Mouse (Mus musculus) heart, postnatal 10 days (tissue): ENCODE results near the gene Gpsm1. TPM values are rescaled to one million over a fixed set of nuclear protein-coding genes. Genes with fewer than 3 reads are reported as not detected.

Source experiments
- DNase-seq, 2 experiments: peaks; one replicate each; pipeline ENCODE4 v3.0.0; 2021
- intact Hi-C: fragments of 180-260 bp; cut with DNase I; formaldehyde crosslinking; loops from one replicate; pipeline ENCODE4 v1.15.1; 2025
- total RNA-seq, 2 experiments: library from RNA; stranded (reverse); gene quantifications; 2 replicates each; pipeline ENCODE4 v1.2.3; 2021

Gene Gpsm1
- total RNA-seq: 100 to 1,000 TPM; 168 to 234 TPM

DNA sequence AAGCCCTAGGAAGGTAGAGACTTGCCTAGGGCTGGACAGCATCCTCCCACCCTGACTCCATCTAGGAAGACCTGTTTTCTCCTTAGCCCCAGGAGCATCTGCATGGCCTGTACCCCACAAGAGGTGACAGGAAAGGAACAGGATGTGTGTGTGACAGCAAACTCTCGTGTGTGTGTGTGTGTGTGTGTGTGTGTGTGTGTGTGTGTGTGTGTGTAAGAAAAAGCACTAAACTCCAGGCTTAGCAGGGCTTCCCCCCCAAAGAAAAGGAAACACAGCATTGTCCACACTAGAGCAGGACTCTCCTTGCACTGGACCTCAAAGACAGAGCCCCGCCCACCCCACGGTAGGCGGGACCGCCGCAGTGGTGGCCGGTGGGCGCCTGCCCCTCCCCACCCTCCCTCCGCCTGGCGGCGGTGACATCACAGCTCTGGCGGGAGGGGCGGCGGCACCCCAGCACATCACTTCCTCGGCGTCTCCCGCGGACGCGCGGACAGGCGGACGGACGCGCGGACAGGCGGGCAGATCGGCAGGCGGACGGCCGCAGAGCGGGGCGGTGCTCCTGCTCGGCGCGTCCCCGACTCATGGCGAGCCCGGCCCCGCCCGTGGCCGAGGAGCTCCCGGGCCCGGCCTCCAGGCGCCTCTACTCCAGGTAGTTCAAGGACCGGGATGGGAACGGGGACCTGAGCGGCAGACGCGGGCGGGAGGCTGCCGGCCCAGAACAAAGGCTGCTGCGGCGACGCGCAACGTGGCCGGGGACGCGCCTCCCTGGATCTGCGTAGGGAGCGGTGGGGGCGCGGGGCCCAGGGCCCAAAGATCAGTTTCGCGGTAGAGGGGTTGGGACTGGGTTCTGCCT is at the start of gene Gpsm1:
Gene Gpsm1, plus strand, starts transcription at position 444 of the 853 bp plus-strand sequence.
- intact Hi-C loops: loop anchor here (5.0 kb wide), 1 partner anchor 37 kb away; the partner anchor contains the start of gene Dnlz

GRCm38 (mm10) chr2:26266066-26266742 is 49.1 kb upstream of the Gpsm1 start:
- DNase-seq: no peak
- intact Hi-C loops: no loop called here

More for the DNA sequence above, at the start of gene Gpsm1:
- DNase-seq: peak; percentile 87 to 88

- no peak for DNase-seq
- intact Hi-C loops: no loop called here
Measured at GRCm38 (mm10) chr2:26268216-26268615, 47.1 kb upstream of the Gpsm1 start.

DNA sequence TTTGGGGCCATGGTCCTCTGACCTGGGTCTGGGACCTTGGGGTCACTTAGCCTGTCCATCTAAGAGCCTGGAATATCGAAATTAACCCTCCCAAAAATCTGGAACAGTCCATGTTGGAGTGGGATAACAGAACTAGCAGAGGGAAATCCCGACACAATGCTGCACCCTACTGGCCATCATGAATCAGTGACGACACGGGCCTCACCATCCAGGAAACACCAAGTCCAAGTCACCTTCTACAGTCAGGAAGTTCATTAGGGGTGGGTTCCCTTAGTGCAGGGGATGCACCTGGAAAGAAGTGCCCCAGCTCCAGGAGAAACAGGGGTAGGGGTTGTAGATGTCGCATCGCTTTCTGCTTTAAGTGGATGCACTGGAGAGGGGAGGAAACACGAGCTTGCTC is 41.7 kb upstream of the Gpsm1 start:
- DNase-seq: peak; percentile 71 to 84
- intact Hi-C loops: loop anchor here (1.0 to 10.0 kb wide), 5 partner anchors 45 to 439 kb away; no protein-coding TSS in a partner anchor

DNA sequence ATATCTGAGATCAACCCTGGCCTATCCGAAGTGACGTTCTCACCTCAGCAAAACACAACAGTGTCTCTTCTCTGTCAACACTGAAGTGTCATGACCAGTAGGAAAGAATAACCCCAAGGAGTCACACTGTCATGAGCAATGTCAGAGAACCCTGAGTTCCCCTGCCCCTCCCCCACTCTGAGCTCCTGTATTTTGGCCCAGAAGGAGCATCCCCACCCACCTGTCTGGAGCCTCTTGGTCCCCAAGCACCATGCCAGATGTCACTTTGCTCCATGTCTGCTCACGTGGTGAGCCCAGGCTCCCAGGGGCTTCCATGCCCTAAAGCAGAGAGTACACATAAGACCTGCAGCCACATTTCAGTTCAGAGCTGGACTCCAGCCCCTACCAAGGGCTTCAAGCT is 35.6 kb upstream of the Gpsm1 start:
- DNase-seq: no peak
- intact Hi-C loops: loop anchor here (10.0 kb wide), 2 partner anchors 225 to 445 kb away; no protein-coding TSS in a partner anchor

DNA sequence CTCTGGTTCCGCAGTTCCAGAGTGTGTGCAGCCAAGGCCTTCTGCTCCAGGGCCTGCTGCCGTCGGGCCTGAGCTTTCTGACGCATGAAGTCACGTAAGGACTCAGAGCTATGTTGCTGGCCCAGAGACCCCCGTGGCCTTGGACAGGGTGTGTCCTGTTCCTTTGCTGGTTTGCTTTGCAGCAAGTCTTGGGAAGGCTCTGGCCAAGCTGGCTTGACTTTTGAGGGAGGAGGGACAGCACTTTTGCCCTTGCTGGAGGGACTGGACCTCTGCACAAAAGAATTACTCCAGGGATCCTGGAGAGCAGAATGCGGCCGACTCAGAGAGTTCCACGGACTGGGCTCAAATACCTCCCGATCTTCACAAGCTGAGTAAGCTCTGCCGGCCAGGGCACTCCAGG is 34.7 kb upstream of the Gpsm1 start:
- intact Hi-C loops: no loop called here
- no peak for DNase-seq

DNA sequence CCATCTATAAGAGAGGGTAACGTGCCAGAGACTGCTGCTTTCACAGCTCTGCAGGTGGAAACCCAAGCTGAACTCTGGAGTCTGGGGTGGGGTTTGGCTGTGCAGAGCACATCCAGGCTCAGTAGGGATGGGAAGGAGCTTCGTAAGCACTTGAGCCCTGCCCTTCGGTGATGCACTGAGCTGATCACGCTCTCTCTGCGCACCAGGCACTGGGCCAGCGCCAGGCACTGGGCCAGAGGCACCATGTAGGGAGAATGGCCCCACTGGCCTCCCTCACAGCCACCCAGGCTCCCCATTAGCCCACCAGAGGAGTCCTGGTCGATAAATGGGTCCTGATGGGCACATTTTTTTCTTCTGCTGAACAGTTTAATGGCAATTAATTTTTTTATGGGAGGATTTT is 29.5 kb upstream of the Gpsm1 start:
- peak; percentile 45 to 56 for DNase-seq
- intact Hi-C loops: no loop called here

GRCm38 (mm10) chr2:26286391-26286790 is 28.9 kb upstream of the Gpsm1 start:
- no peak for DNase-seq
- intact Hi-C loops: no loop called here

DNA sequence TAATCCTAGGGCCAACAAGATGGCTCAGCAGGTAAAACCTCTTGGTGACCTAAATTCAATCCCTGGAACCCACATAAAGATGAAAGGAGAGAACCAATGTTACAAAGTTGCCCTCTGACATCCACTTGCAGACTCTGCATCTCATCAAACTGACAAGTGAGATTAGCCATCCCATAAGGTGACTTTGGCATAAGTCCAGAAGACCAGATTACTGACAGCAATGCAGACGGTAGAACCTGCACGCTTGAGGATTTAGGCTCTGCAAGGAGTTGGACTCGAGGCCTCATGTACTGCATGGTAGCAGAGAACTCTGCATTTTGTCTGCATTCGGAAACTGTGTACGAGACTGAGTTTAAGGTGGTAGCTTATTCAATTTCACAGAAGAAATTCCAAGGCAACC is 25.2 kb upstream of the Gpsm1 start:
- DNase-seq: no peak
- intact Hi-C loops: no loop called here

- intact Hi-C loops: no loop called here
- DNase-seq: no peak
Measured at GRCm38 (mm10) chr2:26294457-26294856, 20.9 kb upstream of the Gpsm1 start, which contains the start of gene Ccdc187. Gene Ccdc187 (minus strand): TSS chr2:26294557.

- DNase-seq: no peak
- intact Hi-C loops: no loop called here
Measured at GRCm38 (mm10) chr2:26296606-26297195, 18.6 kb upstream of the Gpsm1 start.

- DNase-seq: peak; percentile 40 to 51
- intact Hi-C loops: no loop called here
Measured at GRCm38 (mm10) chr2:26298208-26298855, 17.0 kb upstream of the Gpsm1 start.

DNA sequence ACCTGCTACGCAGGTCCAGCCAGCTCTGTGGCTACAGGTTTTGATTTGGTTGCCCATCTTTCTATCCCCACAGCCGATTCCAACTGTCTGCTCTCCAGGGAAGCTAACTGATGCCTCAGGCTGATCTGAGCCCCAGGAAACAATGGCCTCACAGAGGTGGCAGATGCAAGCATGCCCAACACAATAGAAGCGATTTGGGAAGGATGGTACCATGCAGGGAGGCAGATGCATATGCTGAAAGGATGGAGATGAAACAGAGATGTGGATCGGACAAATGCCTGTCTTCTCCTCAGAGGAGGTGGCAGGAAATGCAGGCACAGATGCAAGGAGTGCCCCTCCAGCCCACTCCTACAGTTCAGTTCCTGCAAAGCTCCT is 16.5 kb upstream of the Gpsm1 start:
- no peak for DNase-seq
- intact Hi-C loops: no loop called here

DNA sequence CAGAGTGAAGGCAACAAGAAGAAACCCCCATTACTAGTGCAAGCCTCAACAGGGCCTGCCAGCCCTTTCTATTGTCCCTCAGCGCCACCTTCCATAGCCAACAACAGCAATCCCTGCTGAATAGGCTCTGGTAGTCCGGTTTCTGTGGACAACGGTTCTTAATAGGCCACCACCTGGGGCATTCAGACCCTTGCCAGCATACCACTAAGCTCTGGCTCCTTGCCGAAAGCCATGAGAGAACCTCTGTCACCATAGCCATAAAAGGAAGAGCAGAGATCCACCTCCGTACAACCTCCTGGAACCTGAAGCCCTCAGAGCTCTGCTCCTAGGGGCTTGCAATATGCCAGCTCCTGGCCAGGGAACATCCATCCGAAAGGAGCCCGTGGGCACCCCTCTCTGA is 16.0 kb upstream of the Gpsm1 start:
- no peak for DNase-seq
- intact Hi-C loops: no loop called here

DNA sequence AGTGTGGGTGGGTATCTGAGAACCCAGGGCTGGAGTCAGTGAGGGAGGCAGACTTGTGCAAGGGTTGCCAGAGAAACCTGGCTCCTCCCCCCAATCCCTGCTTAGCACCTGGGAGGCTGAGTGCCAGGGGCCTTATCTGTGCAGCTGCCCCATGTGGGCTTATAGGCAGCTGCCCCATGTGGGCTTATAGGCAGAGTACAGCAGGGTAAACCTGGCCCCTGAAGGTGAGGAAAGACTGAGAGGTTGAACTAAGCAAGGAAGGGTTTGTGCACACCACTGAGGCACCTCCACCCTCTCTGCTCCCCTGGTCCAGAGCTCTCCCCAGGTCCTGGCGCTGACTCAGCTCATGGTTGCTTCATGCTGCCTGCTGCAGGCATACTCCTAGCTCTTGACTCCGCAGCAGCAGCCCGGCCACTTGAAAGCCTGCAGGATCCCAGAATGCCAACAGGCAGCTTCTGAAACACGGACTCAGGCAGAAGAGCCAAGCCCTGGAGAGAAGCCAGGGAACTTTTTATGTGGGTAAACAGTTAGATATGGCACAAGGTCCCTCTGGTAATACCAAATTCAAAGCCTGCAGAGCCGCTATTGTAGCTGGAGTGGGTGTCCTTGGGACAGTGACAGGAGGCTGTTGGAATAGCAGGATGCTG is 15.0 kb upstream of the Gpsm1 start:
- DNase-seq: no peak
- intact Hi-C loops: loop anchor here (5.0 kb wide), 1 partner anchor 267 kb away; no protein-coding TSS in a partner anchor

DNA sequence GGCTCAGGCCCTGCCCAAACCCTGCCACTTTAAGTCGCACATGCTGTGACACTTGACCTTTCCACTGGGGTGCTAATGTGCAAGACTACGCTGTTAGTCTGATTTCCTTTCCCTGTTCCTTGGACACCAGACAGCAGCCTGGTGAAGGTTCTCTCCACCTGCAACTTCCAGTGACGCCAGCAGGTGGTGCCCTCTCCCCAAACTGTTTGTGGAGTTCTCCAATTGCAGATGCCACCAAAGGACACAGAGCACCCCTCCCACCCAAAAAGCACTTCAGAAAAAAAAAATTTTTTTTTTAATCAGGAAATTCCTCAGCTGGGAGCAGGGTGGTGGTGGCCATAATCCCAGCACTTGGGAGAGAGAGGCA is 14.5 kb upstream of the Gpsm1 start:
- intact Hi-C loops: loop anchor here (5.0 kb wide), 1 partner anchor 267 kb away; no protein-coding TSS in a partner anchor
- DNase-seq: peak; percentile 91 to 95

- DNase-seq: no peak
- intact Hi-C loops: loop anchor here (2.0 to 5.0 kb wide), 2 partner anchors 51 to 265 kb away; partner anchors contain the start of gene Dnlz
Measured at GRCm38 (mm10) chr2:26302005-26302503, 13.3 kb upstream of the Gpsm1 start.

GRCm38 (mm10) chr2:26304711-26305110 is 10.6 kb upstream of the Gpsm1 start:
- no peak for DNase-seq
- intact Hi-C loops: loop anchor here (5.0 kb wide), 1 partner anchor 263 kb away; no protein-coding TSS in a partner anchor

DNA sequence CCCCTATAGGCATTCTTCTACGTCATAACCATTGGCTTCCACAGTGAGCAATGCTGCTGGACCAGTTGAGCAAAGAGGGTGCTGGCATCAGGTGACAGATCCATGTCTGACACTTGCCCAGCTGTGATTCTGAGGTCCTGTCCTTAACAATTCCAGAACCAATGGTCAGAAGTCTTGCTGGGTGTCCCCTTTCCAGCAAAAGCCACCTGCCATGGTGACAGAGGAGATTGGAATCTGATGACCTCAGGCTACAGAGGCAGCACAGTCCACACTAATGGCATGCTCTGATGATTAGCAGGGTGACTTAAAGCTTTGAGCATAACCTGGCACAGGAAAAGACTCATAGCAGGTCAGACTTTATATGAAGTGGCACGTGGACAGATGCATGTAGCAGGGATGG is 9.8 kb upstream of the Gpsm1 start:
- intact Hi-C loops: no loop called here
- DNase-seq: no peak

GRCm38 (mm10) chr2:26306702-26307101 is 8.6 kb upstream of the Gpsm1 start:
- intact Hi-C loops: no loop called here
- no peak for DNase-seq
